Mouse (Mus musculus): ENCODE data around the gene Stx6.

DNA sequence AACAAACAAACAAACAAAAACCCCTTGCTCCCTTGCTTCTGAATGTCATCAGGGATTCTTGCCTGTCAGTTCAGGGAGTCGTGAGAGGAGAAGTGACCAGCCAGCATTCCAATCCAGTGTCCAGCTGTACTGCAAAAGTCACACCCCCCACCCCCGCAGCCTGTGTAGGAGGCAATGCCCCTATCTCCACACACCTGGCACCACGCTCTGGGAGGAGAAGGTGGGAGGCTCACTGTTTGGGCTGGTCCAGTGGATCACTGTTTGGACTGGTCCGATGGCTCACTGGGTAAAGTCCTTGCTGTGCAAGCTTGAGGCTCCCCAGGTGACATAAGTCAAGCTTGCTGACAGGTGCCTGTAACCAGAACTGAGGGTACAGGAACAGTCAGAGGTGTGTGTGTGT lies 46.4 kb upstream of the Stx6 start:
- TF ChIP-seq CHD2 (IDR thresholded peaks at IDR 0.05; ENCODE audit: low read length) (no peak), HCFC1 (IDR thresholded peaks at IDR 0.05; ENCODE audit: low read depth, low read length) (no peak), JUND (conservative IDR thresholded peaks at IDR 0.05; ENCODE audit: low read depth, low read length) (no peak), CTCF (conservative IDR thresholded peaks at IDR 0.05 in 1 of 2, IDR thresholded peaks at IDR 0.05 in 1 of 2; ENCODE audit: low read depth in 2 of 2, low read length in 2 of 2) (no peak), RAD21 (IDR thresholded peaks at IDR 0.05; ENCODE audit: low read depth, low read length) (no peak), MEF2A (IDR thresholded peaks at IDR 0.05; ENCODE audit: borderline replicate concordance, low read depth, low read length) (no peak), MXI1 (IDR thresholded peaks at IDR 0.05; ENCODE audit: low read depth, low read length) (no peak), TCF12 (IDR thresholded peaks at IDR 0.05; ENCODE audit: low read depth, low read length) (no peak), MAX (IDR thresholded peaks at IDR 0.05; ENCODE audit: low read length) (no peak)
